Mouse (Mus musculus) WW6 (cell line): ENCODE measurements around the gene Zfp712.
A peak's percentile ranks its signal among the peaks of the same experiment; 100 is the strongest.

Experiments used
- DNase-seq: peaks from one replicate; pipeline ENCODE4 v3.0.0-alpha.2; 2013; ENCODE audit warnings: low read depth, low spot score

Zfp712 gene

DNA sequence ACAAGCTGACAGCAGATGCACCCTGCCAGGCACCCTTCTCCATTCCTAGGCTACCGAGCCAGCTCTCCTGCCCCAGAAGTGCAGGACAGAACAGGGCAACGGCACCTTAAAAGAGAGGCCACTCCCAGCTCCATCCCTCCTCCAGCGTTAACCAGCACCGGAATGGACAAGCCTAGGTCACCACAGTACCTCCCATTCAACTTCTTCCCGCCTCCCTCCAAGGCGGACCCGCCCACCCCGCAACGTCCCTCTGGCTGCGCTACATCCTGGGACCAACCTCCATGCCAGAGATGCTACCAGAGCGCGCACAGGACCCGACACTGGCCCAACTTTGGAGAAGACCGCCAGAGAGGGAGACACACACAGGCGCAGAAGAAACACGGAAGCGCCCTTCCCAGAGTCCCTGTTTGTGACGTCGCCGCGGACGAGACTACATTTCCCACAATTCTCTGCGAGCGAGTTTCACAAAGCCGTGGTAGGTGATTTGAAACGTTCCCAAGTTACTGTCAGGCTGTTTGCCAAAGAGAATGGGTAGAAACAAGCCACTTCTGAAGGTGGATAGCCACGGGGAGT is at the start of gene Zfp712:
Gene Zfp712 (minus strand): TSS at position 385 of the 573 bp plus-strand sequence.
- DNase-seq = peak; percentile 84

- DNase-seq = no peak
These were observed 47.8 kb upstream of the Zfp712 start for GRCm38 (mm10) chr13:67108821-67109206.

- peak; percentile 85 for DNase-seq
These were observed 47.3 kb upstream of the Zfp712 start, which contains the start of gene Gm28557 for GRCm38 (mm10) chr13:67108194-67108820. Gm28557 (minus strand) TSS chr13:67108604.

DNA sequence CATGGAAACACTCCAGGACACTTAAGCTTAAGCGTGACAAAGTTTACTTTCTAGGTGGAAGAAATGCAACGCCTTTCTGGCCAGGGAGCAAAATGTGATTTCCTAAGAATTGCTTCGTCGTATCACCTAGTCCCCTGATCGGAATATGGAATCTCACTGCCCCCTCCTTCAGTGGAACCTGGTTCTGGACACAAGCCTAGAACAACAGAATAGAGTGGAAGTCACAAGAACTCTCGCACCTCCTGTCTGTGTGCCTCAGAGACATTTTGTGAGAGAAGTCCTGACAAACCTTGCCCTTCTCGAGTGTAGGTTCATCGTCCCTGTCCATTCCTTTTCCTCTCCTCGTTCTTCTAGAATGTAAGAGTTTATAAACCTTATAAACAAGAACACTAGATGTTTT is 46.7 kb upstream of the Zfp712 start:
- no peak for DNase-seq

DNA sequence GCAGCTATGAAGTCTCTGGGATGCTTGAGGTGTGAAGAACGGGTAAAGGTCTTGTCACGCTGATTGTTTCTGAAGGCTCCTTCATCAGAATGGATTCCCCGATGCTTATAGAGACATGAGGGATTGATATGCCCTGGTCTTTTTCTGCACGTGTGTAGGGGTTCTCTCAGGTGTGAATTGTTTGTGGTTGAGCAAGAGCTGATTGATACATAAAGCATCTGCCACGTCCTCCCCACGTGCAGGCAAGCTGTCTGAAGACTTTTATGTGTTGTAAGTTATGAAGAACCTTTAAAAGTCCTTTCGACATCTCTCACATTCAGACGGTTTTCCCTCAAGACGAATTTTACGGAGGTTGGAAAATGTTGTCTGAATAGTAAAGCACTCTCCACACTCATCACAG is 36.9 kb upstream of the Zfp712 start, which contains the start of gene Zfp708:
Gene Zfp708 (minus strand): TSS at position 101 of the 400 bp plus-strand sequence.
- no peak for DNase-seq

DNA sequence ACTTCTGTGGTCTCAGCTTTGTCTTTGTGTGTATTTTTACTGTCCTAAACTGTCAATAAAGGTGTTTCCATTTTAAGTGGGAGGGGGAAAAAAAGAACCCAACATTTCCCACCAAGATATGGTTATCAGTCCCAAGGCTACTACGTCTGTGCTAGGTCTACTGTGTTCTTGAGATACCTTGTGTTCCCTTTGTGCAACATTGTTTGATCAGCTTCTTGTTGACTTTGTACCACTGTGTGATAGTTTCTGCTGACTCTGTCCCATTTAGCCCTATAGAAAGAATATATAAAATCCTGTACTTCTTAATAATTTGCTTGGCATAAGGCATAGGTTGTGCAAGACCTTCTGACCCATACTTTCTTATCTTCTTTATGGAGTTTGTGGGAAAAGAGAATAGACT is 29.2 kb upstream of the Zfp712 start:
- no peak for DNase-seq

GRCm38 (mm10) chr13:67081946-67082345 is 21.0 kb upstream of the Zfp712 start:
- DNase-seq = peak; percentile 50

DNA sequence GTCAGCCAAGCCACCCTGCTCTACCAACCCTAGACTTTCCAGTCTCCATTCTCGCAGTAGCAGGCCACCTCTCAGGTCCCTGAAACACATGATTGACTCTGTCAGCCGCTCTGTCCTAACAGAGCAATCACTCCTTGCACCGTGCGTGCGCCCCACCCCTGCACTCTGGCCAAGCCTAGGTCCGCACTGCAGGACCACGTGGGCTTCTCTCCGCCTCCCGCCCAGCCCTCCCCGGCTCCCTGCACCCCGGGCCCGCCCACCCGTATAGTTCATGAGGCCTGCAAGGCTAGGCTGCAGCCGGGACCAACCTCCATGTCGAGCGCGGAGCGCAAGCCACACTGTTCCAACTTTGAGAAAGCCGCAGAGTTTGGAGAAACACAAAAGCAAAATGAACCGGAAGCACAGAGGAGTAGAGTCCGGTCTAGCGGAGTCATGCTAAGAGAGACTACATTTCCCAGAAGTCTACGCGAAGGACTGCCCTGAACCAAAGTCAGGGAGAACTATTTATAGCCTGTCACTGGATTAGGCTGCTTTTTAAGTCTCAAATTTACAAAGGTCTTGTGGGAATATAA is 20.3 kb upstream of the Zfp712 start:
- DNase-seq = peak; percentile 52

- DNase-seq = no peak
These were observed 16.3 kb upstream of the Zfp712 start for GRCm38 (mm10) chr13:67077244-67077643.

GRCm38 (mm10) chr13:67072786-67073185 is 11.8 kb upstream of the Zfp712 start:
- no peak for DNase-seq

DNA sequence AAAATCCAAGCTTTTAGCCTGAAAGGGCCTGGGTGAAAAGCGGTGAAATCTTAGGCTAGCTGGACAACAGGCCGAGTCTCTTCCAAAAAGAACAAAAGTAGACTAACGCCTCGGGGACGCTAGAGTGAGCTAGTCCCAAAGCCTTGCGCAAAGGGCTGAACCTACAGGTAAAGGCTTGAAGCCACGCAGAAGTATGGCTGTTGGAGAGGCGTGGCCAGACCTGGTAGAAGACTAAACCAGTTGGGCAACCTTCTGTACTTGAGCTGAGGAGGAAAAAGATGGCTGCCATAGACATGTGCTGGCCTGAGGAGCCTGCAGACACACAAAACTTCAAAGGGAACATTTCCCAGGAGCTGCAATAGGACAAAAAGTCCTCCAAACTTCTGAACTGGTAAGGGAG is 4.4 kb upstream of the Zfp712 start:
- peak; percentile 40 for DNase-seq

DNA sequence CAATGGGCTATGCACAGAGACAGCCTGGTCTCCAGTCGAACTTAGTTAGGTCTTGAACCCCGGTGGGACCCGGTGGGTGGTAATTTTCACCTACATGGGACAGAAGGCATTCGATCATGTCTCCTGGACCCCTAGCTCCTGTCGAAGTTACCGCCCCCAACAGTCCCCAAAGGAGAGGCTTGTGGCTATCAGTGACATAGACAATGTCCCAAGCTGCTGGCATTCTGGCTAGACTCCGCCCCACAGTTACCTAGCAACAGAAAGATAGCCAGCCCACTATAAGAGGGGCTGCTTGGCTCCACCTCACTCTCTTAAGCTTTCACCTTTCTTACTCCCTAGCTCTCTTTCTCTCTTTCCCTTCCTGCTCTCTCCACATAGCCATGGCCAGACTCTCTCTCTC is 1.5 kb upstream of the Zfp712 start:
- DNase-seq = no peak

- no peak for DNase-seq
These were observed 697 bp downstream of the Zfp712 start for GRCm38 (mm10) chr13:67060161-67060785.
